Mouse (Mus musculus): ENCODE results near the gene Baiap2.

Gene Baiap2

GRCm38 (mm10) chr11:119920668-119921067, 21.9 kb upstream of the Baiap2 start:
- no peak for DNase-seq

- peak; percentile 53 for DNase-seq
Observed at GRCm38 (mm10) chr11:119925176-119925575, 17.4 kb upstream of the Baiap2 start.

DNA sequence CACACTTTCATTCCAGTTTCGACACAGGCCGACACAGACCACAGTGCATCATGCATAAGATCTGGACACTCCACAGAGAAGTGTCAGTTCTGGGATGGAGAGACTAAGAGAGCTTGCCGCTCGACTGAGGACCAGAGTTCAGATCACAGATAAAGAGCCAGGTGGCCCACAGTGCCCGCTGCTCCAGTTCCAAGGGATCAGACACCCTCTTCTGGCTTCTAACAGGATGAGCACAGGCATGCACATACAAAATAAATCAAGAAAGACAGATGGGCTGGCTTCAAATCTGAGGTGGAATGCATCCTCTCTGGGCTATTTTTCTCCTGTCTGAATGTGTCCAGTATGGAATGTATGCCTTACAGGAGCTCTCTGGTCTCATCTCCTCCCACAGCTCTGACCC, 15.8 kb upstream of the Baiap2 start:
- no peak for DNase-seq

DNA sequence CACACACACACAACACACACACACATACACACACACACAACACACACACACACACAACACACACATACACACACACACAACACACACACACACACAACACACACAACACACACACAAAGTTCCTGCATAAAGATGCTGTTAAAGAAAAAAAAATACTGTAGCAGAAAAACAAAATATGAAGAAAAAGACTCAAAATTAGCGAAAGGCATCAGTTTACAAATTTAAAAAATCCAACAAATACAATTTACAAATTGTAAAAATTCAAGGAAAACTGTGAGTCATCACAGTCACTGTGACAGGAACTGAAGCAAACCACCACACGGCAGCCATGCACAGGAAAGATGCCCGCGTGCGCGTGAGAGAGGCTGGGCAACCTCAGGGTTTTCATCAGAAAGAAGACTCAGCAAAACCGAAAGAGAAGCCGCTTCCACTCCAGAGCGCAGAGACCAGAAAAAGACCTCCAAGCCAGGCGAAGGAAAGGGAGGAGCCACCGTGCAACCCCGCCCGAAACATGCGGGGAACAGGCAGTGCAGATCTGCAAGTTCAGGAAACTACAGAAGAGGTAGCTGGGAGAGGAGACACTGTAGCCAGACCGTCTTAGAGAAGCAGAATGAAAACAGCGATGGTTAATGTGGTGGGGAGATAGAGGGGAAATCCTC, 14.4 kb upstream of the Baiap2 start:
- DNase-seq = peak; percentile 68

DNA sequence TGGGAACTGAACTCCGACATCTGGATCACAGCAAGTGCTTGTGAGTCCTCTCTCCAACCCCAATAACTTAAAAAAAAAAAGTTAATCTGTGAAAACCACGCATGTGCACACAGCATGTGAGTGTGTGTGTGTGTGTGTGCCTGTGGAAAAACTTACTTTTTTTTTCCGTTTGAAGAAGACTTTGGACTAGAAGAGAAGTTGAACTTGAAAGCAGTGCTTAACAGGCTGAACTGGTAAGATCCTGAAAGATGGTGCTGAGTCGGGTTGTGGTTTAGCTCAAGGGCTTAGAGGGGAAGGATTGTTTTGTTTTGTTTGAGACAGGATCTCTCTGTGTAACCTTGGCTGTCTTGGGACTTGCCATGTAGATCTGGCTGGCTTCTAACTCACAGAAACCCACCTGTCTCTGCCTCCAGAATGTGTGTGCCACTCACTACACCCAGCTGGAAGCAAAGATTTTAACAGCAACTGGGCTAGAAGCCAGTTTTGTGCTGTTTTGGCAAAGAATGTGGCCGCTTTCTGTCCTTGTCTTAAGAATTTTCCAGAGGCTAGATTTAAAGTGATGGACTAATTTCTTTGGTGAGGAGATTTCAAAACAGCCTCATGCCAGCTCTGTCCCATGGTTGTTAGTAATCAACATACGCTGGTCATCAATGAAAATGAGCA, 12.8 kb upstream of the Baiap2 start:
- DNase-seq = no peak

DNA sequence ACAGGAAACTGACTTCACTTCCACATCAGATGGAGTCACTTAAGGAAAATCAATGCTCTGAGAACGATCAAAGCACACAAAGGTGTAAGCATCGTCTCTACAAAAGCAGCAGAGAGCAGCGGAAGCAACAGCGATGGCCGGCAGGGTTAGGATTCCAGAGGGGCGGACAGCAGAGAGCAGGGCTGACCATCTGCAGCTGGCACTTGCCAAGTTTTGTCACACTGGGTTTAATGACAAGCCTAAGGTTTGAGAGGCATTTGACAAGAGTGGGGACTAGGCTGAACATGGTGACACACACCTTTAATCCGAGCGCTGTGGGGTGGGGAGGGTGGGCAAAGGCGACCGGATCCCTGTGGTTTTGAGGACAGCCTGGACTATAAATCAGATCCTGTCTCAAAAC, 10.8 kb upstream of the Baiap2 start:
- no peak for DNase-seq

GRCm38 (mm10) chr11:119933142-119933541, 9.4 kb upstream of the Baiap2 start:
- DNase-seq = no peak

DNA sequence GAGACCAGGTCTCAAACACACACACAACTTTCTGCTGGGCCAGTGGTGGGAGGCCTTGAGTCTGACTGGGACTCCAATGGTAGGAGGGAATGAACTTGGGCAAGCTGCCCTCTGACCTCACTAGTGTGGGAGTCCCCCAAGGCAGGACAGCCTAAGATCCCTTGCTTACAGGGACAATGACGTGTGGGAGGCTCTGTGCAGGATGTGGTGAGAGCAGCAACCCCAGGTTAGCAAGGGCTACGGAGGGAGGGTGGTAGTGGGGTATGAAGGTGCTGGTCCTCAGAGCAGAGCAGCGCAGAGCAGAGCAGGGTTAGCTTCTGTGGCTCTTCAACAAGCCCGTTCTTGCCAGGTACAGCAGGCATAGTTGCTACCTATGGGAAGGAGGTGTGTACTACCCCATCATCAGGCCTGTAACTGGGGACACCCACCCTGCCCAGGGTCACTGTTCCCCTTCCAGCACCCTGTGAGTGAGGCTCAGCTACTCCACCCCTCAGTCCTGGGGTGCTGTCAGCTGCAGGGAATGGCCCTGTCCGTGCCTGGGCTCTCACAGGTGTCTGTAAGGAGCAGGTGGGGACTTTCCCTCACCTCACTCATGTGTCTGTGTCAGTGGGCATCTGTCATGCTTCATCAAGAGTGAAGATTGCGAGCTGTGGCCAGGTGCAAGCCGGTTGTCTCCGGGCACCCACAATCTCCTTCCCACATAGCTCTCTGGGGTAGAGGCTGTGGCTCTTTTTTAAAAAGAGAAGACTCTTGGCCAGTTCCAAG, 8.6 kb upstream of the Baiap2 start:
- no peak for DNase-seq

DNA sequence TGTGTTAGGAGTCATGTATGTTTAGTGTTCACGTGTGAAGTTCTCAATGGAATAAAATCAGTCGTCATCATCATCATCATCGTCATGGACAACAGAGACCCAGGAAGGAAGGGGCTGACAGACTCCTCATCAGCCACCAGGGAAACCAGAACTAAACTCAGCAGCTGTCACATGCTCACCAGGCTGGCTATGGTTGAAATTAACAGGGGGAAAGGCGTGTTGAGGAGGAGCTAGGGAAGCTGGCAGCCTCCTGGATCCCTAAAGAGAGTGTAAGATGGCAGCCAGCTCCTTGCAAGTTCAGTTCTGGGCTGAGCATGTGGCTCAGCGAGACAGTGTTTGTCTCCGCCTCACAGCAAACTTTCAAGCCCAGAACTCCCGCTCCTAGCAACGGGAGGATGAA, 7.8 kb upstream of the Baiap2 start:
- DNase-seq = no peak

- peak; percentile 65 for DNase-seq
Observed at GRCm38 (mm10) chr11:119935457-119935856, 7.1 kb upstream of the Baiap2 start.

DNA sequence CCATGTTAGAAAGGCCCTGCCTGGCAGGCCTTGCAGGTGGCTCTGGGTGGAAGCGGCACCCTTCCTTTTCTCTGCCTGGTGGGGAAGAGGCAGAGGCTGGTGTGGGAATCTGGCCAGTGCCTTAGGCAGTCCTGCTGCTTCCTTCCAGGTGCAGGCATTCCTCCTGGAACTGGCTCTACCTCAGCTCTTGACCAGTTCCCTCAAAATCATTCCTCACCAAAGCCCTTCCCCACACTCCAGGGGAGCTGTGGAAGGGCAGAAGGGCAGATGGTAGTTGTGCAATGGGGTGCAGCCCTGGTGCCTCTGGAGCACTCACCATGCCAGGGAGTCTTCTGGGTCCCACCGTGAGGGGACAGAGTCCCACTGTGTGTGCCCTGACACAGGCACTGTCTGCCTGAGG, 6.1 kb upstream of the Baiap2 start:
- DNase-seq = no peak

DNA sequence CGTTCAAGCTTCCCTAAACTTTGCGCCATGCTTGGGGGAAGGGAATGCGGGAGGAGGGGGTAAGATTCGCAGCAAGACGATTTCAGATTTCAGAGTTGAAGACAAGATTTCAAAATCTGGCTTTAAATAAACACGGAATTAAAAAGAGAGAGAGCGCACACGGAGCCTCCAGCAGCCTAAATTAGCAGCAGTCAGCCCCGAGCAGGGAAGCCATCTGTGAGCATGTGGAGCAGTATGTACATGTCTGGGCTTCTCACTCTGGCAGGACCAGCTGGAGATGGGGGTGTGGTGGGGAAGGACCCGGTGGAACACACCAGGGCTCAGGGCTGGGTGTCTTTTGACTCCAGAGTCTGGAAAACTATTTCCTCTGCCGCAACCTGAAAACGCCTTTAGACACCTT, 5.3 kb upstream of the Baiap2 start:
- no peak for DNase-seq

DNA sequence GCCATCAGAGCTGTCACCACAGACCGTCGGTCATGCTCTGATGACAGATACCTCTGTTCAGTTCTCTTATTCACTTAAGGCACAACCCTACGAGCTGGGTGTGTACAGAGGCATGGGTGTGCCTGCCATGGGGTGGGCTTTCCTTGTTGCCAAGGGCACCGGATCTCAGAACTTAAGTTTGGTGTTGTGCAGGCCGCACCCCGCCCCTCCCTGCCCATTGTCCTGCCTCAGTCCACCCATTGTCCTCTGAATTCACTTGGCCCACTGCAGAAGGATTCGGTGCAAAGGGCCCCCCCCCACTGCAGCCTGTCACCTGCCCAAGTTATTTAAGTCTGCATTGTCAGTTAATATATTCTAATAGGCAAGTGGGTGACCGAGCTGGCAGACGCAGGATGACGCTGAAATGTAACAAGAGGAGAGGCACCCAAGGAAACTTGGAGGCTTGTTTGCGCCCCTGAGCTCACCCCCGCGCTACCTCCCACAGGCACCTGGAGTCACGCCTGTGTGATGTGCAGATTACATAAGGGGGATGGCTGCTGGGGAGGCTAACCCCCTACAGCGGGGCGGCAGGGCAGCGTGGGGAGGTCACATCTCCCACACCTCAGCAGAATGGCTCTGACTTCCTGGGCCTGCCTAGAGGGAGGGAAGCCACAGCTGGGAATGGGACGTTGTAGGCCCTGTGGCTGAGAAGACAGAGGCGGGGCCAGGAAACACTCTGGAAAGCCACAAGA, 4.6 kb upstream of the Baiap2 start:
- DNase-seq = no peak

- no peak for DNase-seq
Observed at GRCm38 (mm10) chr11:119939073-119939710, 3.4 kb upstream of the Baiap2 start.

- DNase-seq = no peak
Observed at GRCm38 (mm10) chr11:119939711-119940106, 2.9 kb upstream of the Baiap2 start.

GRCm38 (mm10) chr11:119940142-119940541, 2.4 kb upstream of the Baiap2 start:
- no peak for DNase-seq

DNA sequence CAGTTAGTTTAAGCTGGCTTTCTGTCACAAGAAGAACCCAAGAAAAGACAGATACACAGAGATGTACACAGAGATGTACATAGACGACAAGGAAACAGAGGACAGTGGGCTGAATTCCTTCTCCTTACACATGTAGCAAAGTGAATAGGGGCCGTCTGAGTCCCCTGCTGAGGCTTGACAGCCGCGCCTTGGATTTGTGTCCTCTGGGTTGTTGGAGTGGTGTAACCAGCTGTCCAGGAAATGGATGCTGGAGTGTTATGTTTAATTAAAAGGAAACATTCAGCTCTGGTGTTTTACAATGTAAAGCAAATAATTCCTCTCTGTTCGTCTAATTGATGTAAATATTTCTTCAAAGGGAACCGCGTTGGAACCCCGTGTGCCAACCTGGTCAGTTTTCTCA, 769 bp upstream of the Baiap2 start:
- no peak for DNase-seq

GRCm38 (mm10) chr11:119942201-119942726, 299 bp upstream of the Baiap2 start:
- DNase-seq = no peak

DNA sequence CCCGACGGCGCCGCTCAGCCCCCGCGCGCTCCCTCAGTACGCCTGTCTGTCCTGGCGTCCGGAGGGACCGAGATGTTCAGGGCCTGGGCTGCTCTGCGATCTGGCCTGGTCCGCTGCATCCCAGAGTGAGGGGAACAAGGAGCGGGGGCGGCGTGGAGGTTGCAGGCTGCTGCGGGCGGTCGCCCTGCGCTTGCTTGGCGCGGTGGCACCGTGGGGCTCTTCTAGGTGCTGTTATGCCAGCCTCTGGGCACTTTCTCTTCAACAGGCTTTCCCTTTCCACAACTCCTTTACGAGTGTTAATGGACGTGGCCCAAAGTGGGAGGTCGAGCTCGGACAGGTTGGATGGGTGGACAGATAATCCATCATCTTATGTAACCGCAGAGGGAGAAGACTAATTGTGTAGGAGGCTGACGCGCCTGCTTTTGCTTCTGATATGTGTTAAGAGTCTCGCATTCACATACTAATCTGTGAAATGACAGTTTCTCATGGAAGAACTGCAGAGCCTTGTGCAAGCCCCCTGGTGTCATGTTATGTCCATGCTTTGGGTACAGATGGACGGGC, 945 bp downstream of the Baiap2 start:
- DNase-seq = no peak

GRCm38 (mm10) chr11:119945343-119945742, 2.8 kb downstream of the Baiap2 start:
- DNase-seq = no peak

GRCm38 (mm10) chr11:119947426-119947825, 4.9 kb downstream of the Baiap2 start:
- DNase-seq = no peak

DNA sequence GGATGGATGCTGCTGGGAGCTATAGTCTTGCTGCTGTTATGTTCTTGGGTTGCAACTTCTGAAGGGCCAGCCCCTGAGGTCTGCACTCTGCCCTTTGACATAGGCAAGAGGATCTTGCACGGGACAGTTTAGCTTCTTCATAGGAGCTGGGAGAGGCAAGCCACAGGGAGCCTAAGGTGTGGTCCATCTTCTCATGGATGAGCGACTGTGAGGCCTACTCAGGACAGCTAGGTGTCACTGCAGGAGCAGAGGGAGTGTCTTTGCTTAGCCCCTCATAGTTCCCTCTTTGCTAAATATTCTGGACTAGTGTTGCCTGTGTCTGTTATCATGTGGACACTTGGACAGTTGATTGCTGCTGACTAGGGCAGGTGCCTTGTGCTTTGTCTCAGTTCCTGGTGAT, 5.3 kb downstream of the Baiap2 start:
- no peak for DNase-seq

Data from liver (tissue).